Mouse (Mus musculus) lung, adult 18-20 months (tissue): Measurements from ENCODE around the gene Mme.

Experiments used
- DNase-seq, 2 experiments: peaks; one replicate each; pipeline ENCODE4 v3.0.0; 2022; ENCODE audit warnings: mixed read lengths in 2 of 2

Mme gene

DNA sequence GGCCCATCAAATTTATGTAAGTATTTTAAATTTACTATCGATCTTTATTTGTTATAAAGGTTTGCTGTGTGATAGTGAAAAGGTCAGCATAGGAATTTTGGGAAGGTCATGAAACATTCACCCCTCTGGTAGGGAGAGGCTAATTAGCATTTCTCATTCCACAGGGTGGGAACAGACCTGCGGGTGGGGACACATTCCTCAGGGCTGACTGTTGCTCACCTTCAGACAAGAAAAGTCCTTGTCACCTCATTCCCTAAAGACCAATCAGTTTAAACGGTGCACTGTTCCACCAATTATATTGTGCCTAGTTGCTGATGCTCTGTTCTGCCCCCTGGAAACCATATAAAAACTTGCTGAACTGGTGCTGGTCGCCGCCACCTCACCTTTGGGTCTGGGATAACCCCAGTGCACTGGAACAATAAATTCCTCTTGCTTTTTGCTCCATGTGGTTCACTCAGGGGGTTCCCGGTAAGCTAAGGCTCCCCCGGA is at the start of gene Mme:
Gene Mme, plus strand, starts transcription at position 439 of the 489 bp plus-strand sequence.
- no peak for DNase-seq

DNA sequence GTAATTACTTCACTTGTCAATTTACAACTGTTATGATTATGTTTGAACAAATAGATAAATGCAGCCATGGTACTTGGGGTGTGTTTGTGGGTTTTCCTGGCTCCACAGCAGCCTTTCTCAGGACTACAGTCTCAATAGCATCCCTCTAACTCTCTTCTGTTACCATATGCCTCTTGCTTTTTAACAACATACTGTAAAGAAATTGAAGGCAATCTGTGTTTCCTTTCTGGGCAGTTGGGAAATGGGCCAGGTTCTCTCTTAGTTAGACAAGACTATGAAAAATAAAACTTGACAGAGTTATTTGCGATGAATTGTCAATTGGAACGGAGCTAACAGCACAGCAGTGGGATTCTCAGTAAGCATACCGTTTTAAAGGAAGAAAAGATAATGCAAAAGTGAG is 44.8 kb upstream of the Mme start:
- DNase-seq, result no peak

DNA sequence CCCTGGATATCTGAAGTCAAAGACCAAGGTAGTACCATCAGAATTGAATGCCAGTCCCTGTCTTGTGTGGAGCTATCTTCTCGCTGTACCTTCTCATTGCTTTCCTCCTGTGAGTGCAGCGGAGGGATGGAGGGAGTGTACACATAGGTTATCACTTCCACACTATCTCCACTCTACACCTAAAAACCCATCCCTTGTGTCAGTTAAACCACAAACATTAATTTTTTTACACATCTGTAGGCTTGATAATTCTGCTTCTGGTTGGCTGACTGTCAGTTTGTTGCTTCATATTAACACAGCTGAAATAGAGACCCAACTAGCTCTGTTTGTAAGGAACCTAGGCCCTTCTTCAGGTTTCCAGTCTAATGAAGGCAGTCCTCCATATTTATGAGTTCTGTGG is 43.3 kb upstream of the Mme start:
- no peak for DNase-seq

DNA sequence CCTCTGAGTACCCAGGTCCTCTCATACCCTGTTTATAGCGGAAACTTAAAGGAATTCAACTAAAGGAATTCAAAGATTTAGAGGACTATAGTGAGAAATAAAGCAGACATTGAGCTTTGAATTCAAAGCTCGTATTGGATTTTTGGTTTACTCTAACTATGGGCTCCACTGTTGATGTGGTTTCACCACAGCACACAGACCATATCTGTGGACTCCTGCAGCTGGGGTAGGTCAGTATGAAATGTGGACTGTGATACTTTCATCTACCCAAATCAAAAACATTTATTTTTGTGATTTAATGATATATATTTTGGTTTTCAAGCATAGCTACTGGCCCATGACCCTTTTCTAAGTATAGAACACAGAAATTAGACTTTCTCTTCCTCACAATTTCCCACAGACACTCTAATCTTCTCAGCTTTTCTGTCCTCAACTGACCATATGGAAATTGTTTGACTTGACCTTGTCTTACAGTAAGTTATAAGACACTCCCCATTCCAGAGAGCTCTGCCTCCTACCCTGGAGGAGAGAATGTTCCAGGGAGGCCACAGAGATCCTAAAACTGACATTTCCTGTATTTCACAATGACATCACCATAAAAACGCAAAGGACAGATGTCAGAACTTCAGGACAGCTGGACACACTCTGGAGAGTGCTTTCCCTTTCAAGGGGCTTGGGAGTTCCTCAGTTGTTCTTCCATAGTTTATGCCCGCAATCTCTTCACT is 19.3 kb upstream of the Mme start:
- DNase-seq, result no peak

DNA sequence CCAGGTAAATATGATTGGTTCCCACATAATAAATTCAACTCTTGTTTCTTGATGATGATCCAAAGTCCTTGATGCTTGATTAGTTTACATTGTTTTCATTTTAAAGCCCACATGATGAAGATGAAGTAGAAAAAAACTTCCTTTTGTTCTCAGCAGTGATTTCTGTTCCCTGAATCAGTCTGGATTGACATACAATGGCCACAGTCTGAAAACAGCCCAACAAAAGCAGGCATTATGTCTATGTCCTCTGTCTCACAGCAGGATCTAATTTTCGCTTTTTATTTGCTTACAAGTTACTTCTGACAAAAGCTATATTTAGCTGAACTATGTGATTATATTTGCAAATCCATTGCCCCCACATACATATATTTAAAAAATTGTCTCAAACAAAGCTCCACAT is 17.7 kb upstream of the Mme start:
- no peak for DNase-seq

DNA sequence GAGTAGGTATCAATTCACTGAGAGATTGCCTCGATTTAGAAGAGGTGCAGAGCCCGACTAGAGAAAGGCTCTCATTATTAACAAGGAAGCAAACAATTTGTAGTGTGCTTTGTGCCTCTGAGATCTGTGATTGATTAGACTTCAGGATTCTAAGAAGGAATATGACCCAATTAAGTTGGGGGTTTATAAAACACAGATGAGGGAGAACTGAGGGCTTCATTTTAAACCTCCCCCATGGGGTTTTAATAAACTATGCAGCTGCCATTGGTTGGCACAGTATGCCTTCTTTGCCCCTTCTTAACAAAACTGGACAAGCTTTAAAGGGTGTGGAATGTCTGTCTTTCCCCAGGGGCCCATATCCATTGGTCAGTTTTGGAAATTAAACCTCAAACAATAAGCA is 5.4 kb upstream of the Mme start:
- DNase-seq, result no peak

DNA sequence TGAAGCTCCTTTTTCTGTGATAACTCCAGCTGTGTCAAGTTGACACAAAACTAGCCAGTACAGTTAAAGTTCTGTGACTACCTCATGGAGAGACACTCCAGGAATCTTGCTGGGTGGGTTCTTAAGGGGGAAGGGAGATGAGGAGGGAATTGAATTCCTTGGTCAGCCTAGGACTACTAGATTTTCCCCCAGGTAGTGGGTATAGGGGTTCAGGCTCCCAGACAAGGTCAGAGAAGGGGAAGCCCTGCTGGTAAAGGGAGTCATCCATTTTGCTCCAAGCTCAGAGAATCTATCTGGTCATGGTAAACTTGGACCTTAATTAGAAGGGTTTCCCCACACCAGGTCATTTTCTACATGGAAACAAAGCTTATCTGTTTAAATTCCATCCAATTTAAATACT is 2.4 kb downstream of the Mme start:
- no peak for DNase-seq

DNA sequence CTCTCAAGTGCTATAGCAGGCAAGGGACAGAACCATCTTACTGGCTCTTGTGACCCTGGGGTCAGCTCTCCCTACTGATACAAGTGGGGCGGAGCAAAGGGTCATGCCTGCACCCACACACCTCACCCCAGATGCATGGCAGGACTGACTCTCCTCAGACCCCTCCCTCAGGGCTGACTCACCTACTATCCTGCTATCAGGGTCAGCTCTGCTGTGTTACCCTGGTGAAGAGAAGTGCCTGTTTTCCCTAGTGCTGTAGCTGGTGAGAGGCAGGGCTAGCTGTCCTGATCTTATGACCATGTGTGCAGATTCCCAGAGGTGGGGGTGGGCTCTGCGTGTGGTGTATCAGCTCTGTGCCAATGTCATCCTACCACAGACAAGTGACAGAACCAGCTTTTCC is 30.8 kb downstream of the Mme start:
- DNase-seq, result no peak

DNA sequence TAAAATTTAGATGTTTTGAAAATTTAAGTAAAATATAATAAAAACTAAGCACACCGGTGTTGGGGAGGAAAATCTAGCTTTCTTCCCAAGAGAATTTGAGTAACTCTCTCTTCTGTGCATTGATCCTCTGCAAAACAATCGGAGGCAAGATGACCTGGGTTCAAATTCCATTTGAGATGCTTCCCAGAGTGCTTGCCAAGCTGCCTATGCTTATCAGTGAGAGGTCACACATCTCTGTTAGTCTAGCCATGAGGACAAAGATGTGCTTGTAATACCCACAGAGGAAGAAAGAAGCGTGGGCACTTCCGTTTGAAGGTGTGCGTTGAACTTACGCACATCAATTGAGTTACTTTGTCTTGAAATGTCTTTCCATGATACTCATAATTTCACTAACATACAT is 53.0 kb downstream of the Mme start:
- no peak for DNase-seq

DNA sequence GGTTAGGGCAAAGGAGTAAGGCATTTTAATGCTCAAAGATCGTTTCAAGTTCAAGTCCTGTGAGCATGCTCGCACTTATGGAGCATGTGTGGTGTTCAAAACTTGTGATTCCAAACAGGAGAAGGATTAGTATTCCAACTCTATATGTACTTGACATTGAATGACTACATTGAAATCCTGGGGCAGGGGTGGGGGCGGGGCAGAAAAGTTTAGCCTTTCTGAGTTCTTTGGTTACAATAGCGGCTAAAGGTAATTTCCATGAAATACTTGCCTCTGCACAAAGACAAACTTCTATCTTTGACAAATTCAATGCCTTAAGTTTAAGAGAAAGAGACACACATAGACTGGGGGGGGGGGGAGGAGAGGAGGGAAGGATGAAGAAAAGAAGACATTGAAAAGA is 53.5 kb downstream of the Mme start:
- DNase-seq, result no peak

DNA sequence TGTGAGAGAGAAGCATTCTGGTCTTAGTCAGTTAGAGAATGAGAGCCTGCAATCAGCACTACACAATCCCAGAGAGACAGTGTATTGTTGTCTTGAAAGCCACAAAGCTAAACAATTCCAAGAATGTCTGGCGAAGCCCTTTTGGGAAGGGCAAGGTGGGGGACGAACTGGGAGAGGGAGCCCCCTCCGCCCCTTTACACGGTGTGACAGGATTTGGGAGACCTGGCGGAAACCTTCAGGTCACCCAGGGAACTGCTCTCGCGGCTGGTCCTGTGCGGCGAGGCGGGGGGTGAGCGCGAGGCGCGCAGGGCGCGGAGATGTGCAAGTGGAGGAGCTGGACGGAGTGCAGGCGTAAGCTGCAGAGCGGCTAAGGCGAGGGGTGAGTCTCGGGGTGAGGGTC is 53.9 kb downstream of the Mme start:
- DNase-seq, result peak; percentile 41 to 53

DNA sequence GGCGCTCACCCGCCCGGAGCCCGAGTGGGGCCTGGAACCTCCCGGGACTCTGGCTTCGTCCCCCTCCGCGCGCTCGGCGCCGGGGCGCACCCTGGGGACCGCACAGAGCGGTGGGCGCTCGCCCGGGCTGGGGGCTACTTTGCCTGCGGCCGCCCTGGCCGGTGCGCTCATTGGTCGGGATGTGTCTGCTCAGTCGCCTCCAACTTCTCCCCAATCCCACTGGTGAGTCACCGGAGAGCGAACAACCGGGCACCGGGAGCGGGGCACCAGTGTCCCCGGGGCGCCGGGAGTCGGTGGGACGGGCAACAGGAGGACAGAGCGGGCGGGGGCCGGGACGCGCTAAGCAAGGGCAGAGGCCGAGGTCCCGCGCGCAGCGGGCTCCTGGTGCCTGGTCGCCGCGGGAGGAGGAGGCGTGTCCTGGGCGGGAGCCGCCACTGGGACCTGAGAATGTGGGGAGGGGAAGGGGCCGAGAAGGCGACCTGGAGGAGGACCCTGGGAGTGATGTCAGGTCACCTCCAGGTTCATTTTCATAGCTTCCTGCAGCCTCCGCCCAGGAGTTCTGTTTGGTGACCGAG is 54.4 kb downstream of the Mme start:
- DNase-seq, result peak; percentile 71 to 76

DNA sequence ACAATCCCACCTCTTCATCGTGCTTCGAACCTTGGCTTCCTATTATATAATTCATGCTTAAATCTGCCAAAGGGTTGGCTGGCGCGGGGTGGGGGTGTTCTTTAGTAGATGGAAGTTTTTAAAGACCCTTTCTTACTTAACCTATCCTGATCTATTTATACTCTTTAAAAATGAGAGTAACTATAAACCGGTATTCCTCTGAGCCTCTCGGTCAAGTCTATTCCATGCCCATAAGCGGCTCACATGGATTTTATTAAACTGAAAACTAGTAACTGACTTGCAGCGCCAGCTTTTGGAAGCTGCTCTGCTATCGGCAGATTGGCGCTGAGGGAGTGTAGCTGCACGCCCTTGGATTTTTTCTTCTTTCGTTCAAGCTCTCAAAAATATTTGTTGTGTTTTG is 55.1 kb downstream of the Mme start:
- DNase-seq, result no peak

DNA sequence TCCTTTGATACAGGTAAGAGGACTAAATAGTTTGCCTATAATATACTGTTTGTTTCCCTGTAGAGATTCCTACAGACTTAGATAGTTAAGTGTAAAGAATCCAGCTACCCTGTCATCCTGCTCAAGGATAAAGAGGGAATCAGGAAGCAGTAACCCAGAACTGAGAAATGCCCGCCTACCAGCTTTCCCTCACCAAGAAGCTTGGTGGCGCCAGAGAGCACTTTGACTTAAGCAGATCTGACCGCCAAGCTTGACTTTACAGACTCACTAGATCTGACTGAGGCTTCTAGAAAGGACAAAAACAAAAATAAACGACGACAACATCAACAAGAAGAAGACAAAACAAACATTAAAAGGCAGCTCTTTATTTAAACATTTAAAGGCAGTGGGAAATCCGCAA is 56.5 kb downstream of the Mme start:
- DNase-seq, result peak; percentile 67 to 72

DNA sequence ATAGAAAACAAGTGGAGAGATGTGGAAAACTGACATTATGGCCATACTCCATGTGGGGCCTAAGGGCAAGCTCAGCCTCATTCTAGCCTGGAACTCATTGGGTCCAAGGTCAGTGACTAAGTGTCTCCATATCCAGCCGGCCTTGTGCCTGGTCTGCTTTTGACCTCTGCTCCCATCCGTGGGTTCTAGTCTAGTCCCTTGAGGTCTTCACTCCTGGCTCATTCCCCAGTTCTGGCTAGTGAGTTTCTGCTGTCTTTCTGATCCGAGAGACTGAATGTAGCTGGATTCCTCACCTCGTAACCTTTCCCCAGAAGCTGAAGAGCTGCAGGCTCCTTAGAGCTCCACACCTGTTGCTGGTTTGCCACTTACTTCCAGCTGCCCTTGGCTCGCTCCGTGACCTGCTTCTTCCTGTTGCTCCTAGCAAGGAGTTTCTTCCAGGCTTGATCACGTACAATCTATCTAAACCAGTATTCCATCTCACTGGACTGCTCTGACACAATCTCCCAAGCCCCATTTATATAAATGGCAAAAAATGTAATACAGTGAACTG is 73.9 kb downstream of the Mme start:
- no peak for DNase-seq

DNA sequence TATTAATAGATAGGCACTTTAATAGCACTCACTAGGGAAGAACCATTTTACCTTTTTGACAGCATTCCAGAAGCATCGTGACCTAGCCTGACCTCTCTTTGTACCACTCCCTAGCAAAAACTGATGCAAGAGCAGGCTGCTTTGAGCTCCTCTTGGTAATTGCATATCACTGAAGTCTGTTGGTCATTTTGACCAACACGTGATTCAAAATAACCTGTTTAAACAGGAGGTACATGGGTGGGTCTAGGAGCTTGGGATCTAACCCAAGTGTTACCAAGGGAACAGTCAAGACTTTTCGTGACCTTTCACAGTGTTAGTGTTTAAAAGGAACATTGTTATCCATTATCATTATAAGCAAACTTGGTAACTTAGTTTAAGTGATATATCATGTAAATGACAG is 76.2 kb downstream of the Mme start:
- DNase-seq, result peak in 1 of 2 experiments; percentile 19

DNA sequence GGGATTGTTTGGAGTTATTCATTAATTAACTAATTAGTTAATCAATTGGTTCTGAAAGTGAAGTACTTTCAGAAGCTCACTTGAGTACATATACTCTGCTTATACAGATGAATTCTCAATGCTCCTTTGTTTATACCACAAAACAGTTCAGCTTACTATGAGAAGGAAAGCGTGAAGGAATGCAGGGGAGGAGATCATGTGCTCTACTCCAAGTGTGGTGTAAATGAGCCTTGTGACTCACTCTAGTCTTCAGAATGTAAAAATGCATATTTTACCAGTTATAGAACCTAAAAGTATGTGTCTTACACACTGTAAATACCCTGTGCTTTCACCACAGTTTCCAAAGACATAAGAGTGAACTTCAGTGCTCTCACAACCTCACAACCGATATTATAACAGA is 84.3 kb downstream of the Mme start:
- DNase-seq, result no peak

DNA sequence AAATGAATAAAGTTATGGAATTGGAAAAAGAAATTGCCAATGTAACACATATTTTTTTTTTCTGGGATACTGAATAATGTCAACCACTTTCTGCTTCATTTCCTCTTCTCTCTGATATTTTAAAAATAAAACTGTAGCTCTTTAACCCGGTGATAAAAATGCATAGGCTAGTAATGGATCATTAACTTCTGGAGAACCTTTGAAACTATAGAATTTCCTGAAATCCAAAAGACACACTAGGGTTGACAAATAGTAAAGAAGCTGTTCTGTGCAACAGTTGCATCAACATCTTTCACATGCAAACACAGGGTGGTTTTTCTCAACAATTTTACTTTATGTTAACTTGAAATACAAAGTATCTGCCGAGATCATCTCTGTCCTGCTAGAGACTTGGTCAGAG is 98.8 kb downstream of the Mme start:
- no peak for DNase-seq

DNA sequence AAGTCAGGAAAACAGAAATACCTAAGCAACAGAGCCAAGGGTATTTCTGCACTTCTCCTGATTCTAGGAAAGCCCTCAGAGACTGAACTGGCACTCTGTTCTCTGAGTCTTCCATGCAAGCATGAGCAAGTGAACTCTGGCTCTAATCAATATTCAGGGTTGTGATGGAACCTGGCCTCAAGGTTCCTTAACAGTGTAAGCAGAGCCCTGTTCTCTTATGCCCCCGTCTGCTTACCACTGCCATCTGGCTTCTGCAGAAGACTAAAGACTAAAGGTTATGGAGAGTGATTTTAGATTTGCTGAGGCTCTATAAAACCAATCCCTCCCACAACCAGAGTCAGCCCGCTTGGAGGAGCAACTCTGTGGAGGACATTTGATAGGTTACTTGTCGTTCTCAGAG is 99.2 kb downstream of the Mme start:
- DNase-seq, result no peak

DNA sequence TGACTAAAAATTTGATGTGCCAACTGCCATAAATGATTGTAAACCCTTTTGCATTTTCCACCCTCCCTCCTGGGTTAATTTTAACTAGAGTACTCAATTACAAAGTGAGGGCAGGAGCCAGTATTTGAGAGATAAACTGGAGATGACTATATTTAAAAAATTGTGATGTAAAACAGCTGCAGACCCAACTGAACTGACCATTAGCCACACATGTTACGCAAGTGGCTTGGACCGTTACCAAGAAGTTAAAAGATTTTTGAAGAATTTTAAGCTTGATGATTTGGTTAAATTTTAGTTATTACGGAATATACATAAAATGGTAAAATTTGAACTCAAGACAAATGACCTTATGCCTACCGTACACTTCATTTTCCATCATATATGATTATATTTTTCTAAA is 100.1 kb downstream of the Mme start:
- no peak for DNase-seq

DNA sequence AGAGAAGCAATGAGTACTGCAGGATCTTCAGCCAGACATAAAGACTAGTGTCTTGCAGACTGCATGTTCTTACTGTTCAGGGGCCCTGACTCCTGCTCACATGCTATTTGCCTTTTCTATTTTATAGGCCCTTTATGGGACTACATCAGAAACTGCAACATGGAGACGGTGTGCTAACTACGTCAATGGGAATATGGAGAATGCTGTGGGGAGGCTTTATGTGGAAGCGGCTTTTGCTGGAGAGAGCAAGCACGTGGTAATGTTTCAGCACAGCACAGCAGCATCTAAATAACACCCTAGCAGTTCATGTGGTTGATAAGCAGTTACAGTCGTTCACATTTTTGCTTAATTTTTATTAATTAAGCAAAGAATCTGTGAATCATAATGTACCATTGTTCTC is 103.7 kb downstream of the Mme start:
- DNase-seq, result no peak

DNA sequence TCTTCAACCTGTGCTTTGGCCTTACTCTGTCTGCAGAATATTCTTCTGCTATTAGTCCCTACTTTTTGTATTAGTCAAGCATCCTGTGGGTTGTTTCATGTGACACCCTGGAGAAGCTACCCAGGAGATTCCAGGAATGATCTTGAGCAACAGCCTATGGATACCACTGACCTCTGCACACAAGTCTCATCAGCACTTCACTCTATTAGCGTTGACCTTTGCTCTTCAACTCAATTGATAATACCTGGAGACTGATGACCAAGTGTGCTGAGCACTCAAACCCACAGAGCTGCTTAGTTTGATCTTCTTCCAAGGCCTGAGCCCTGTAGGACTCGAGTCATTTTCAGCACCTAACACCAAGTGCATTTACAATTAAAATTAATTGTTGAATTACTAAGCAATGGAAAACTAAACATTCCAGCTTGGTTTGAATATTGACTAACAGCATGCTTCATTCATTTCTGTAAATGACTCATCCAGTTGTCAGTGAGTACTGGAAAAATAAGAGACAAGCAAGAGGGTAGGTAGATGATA is 107.6 kb downstream of the Mme start:
- no peak for DNase-seq

DNA sequence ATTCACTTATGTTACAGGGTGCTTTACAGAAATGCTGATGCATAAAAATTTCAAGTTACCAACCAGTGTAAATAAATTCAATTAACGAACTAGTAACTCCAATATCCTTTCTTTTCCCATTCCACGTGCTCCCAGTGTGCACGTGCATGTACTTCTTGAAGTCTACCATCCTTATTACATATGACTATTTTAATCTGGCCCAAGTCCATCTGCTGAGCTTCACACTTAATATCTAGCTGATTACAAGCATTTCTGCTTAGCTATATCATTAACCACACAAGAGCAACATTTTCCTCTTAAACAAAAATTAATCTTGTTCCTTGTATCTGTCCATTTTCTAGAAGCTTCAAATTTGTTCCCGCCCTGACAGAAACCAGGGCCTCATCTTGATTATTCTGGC is 108.9 kb downstream of the Mme start:
- DNase-seq, result no peak

DNA sequence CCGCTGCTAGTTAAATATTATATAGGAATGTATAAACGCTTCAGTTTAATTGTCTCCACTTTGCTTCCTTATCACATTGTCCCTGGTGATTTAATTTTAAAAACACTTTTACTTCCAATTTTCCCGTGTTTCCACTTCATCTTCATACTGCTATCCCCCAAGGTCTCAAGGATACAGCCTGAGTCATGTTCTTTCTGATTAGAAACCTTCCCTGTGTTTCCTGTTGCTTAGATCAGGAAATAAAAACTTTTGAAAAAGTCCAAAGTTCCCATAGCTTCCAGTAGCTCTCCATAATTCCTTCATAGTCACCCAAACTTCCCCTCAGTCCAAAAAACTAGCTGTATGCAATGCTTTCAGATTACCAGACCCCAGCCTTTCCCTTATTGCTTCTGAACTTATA is 109.4 kb downstream of the Mme start:
- no peak for DNase-seq
